Mouse (Mus musculus): ENCODE results near the gene Dnajc19. TPM values are rescaled to one million over a fixed set of nuclear protein-coding genes. Genes with fewer than 3 reads are reported as not detected.
"Not testable (repeated sequence)": the region's sequence is repeated elsewhere in the genome, so short reads cannot be mapped to it uniquely, and the experiment has no call there.

The Dnajc19 gene
- total RNA-seq, 2 experiments from 2014 or later = 136 to 139 TPM

- peak overlapping the region; percentile 76 for H3K4me3 ChIP-seq
- H3K27ac ChIP-seq = peak overlapping the region; percentile 91
- intact Hi-C loops (cut with DNase I) = loop anchor here (5.0 to 10.0 kb wide), 3 partner anchors 105 to 1673 kb away; partner anchors contain the start of gene Atp11b
- TF ChIP-seq CTCF (IDR thresholded peaks at IDR 0.05) = no peak
- DNase-seq = no peak
Measured at GRCm38 (mm10) chr3:34081929-34082328, 808 bp upstream of the Dnajc19 start.

GRCm38 (mm10) chr3:34076058-34076759, 4.9 kb downstream of the Dnajc19 start:
- Histone ChIP-seq H3K27ac (no peak overlapping the region), H3K4me3 (no peak overlapping the region)
- DNase-seq = no peak
- intact Hi-C loops (cut with DNase I) = no loop called here
- TF ChIP-seq CTCF (IDR thresholded peaks at IDR 0.05) = no peak

- intact Hi-C loops (cut with DNase I) = no loop called here
- no peak for TF ChIP-seq CTCF (IDR thresholded peaks at IDR 0.05)
- no peak for DNase-seq
- Histone ChIP-seq H3K4me3 (no peak overlapping the region), H3K27ac (no peak overlapping the region)
Measured at GRCm38 (mm10) chr3:34072726-34073125, 8.4 kb downstream of the Dnajc19 start.

GRCm38 (mm10) chr3:34068943-34069342, 12.2 kb downstream of the Dnajc19 start:
- intact Hi-C loops (cut with DNase I) = loop anchor here (10.0 kb wide), 1 partner anchor 264 kb away; no protein-coding TSS in a partner anchor
- not testable (repeated sequence) for H3K27ac ChIP-seq, H3K4me3 ChIP-seq, DNase-seq

GRCm38 (mm10) chr3:34062352-34062751, 18.8 kb downstream of the Dnajc19 start:
- no peak for DNase-seq
- intact Hi-C loops (cut with DNase I) = loop anchor here (2.0 to 10.0 kb wide), 2 partner anchors 14 to 258 kb away; no protein-coding TSS in a partner anchor
- no peak for TF ChIP-seq CTCF (IDR thresholded peaks at IDR 0.05)
- Histone ChIP-seq H3K27ac (no peak overlapping the region), H3K4me3 (no peak overlapping the region)

GRCm38 (mm10) chr3:34041990-34042389, 39.1 kb downstream of the Dnajc19 start:
- intact Hi-C loops (cut with DNase I) = no loop called here
- H3K4me3 ChIP-seq = no peak overlapping the region; the same call in 1 of the 2 replicates
- DNase-seq = no peak
- peak overlapping the region; percentile 86 for H3K27ac ChIP-seq
- no peak for TF ChIP-seq CTCF (IDR thresholded peaks at IDR 0.05)

- intact Hi-C loops (cut with DNase I) = loop anchor here (2.0 to 5.0 kb wide), 2 partner anchors 15 to 43 kb away; no protein-coding TSS in a partner anchor
- H3K4me3 ChIP-seq = peak overlapping the region; percentile 10; the same call in 1 of the 2 replicates
- DNase-seq = no peak
- no peak for TF ChIP-seq CTCF (IDR thresholded peaks at IDR 0.05)
- H3K27ac ChIP-seq = peak overlapping the region; percentile 86
Measured at GRCm38 (mm10) chr3:34035706-34036105, 45.4 kb downstream of the Dnajc19 start.

GRCm38 (mm10) chr3:34034803-34035202, 46.3 kb downstream of the Dnajc19 start:
- intact Hi-C loops (cut with DNase I) = loop anchor here (5.0 kb wide), 1 partner anchor 43 kb away; no protein-coding TSS in a partner anchor
- no peak overlapping the region for H3K4me3 ChIP-seq
- H3K27ac ChIP-seq = peak overlapping the region; percentile 86
- DNase-seq = no peak
- TF ChIP-seq CTCF (IDR thresholded peaks at IDR 0.05) = no peak

- peak overlapping the region; percentile 4 for H3K4me3 ChIP-seq
- DNase-seq = no peak
- intact Hi-C loops (cut with DNase I) = no loop called here
- peak overlapping the region; percentile 53 for H3K27ac ChIP-seq
- no peak for TF ChIP-seq CTCF (IDR thresholded peaks at IDR 0.05)
Measured at GRCm38 (mm10) chr3:34033720-34034364, 47.3 kb downstream of the Dnajc19 start.

GRCm38 (mm10) chr3:34030601-34031000, 50.5 kb downstream of the Dnajc19 start:
- intact Hi-C loops (cut with DNase I) = no loop called here
- no peak for TF ChIP-seq CTCF (IDR thresholded peaks at IDR 0.05)
- no peak overlapping the region for H3K27ac ChIP-seq
- DNase-seq = no peak
- no peak overlapping the region for H3K4me3 ChIP-seq

GRCm38 (mm10) chr3:34028935-34029334, 52.2 kb downstream of the Dnajc19 start:
- TF ChIP-seq CTCF (IDR thresholded peaks at IDR 0.05) = no peak
- DNase-seq = no peak
- intact Hi-C loops (cut with DNase I) = no loop called here
- no peak overlapping the region for H3K4me3 ChIP-seq
- H3K27ac ChIP-seq = peak overlapping the region; percentile 17; the same call in 1 of the 2 replicates

- DNase-seq = no peak
- Histone ChIP-seq H3K4me3 (peak overlapping the region; percentile 98), H3K27ac (peak overlapping the region; percentile 100)
- intact Hi-C loops (cut with DNase I) = loop anchor here (2.0 kb wide), 1 partner anchor 15 kb away; no protein-coding TSS in a partner anchor
- no peak for TF ChIP-seq CTCF (IDR thresholded peaks at IDR 0.05)
Measured at GRCm38 (mm10) chr3:34021259-34021828, 59.8 kb downstream of the Dnajc19 start.

All from gastrocnemius, adult 2 months (tissue).